9 mouse cellular contexts compared by ENCODE assay signal in the genomic region with DNA sequence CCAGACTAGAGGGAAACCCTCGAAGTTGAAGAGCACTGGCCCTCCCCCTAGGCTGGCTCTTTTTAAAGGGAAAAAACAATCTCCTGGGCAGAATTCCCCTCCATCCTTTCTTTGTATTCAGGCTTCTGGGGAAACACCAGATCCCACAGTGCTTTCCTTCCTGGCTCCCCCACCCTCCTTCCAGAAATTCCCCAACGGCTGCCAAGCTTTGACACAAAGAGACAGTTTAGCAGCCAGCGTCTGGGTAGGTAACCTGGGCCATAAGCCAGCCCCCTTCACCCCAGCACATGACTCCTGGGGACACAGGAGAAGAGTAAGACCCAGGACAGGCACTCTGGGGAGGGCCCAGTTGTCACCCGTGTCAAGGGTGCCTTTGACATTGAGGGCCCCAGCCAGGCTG. TPM values are rescaled to one million over a fixed set of nuclear protein-coding genes. Genes with fewer than 3 reads are reported as not detected.
DNase-seq lines count a peak whose midpoint lies in the region; ATAC-seq lines count a peak whose summit lies in the region.
"Had no signal": no experiment of that assay in that cellular context is flagged by ENCODE, and none has a peak within 500 bp of the region (broad histone marks: within the 10 kb centered on the region; RNA-seq: fewer than 3 reads in every experiment).

No protein-coding gene starts in this region.

- H3K4me1 ChIP-seq in heart, embryonic 12.5 days (replicated peaks), result peaks cover 31% of the 10 kb centered on the region

- H3K9me3 ChIP-seq in heart, embryonic 12.5 days (replicated peaks), result no peaks in the 10 kb centered on the region

- 42% methylated on average over 4 of the region's 4 CpGs for WGBS in heart, embryonic 12.5 days

- H3K27me3 ChIP-seq in heart, embryonic 12.5 days (replicated peaks), result no peaks in the 10 kb centered on the region

- H3K9ac ChIP-seq in heart, embryonic 12.5 days, result no peak overlapping the region

- no peaks in the 10 kb centered on the region for H3K36me3 ChIP-seq in heart, embryonic 12.5 days

- DNase-seq in cerebellum, postnatal 10 days, result peak; percentile 27 to 31
- no peak for DNase-seq in cerebellum, postnatal 14 days
- peak; percentile 46 for DNase-seq in 3134 (ENCODE audit: extremely low read depth, insufficient read length, low spot score)
- DNase-seq in kidney, postnatal 14 days, result peak; percentile 74
- DNase-seq in embryo, embryonic 10 days (ENCODE audit: low spot score), result no peak
- DNase-seq in frontal cortex, adult 2 months (ENCODE audit: extremely low spot score in 1 of 2, low spot score in 1 of 2), result no peak
- no peak for DNase-seq in urinary bladder, postnatal 14 days (ENCODE audit: low spot score)

- H3K4me2 ChIP-seq in heart, embryonic 12.5 days, result no peak overlapping the region

- H3K27ac ChIP-seq in heart, embryonic 12.5 days (ENCODE audit: poor library complexity, severe bottlenecking), result peak overlapping the region; percentile 67

- ATAC-seq in heart, embryonic 12.5 days (ENCODE audit: insufficient number of reproducible peaks, low FRiP score), result no peak
- ATAC-seq: activated CD4-positive, CD25-positive, alpha-beta regulatory T cell, adult 4 months had no signal

- H3K4me3 ChIP-seq in heart, embryonic 12.5 days, result no peak overlapping the region

RNA-seq across cellular contexts. Expression of a gene that starts 4.0 kb away (rescaled TPM):
- 184 and 194 TPM in 2 replicates for polyA plus RNA-seq in heart, embryonic 12.5 days (2016; fragmentation: Nextera tagmentation; extraction: Ambion mirVana)
- 27.7 and 29.6 TPM in 2 replicates for polyA plus RNA-seq in frontal cortex, adult 2 months (2012; rRNA removed)

RNA-seq across cellular contexts. Expression of a gene that starts 17.4 kb away (rescaled TPM):
- polyA plus RNA-seq in heart, embryonic 12.5 days (2016; fragmentation: Nextera tagmentation; extraction: Ambion mirVana), result 23.2 and 24.3 TPM in 2 replicates
- 11.7 and 12.8 TPM in 2 replicates for polyA plus RNA-seq in frontal cortex, adult 2 months (2012; rRNA removed)

Comparison
In these comparisons a context has a peak if more than half of its experiments do, and no peak if none do; other contexts are left out.
1. DNase-seq: peak in cerebellum, postnatal 10 days (2 of 2), 3134 (single experiment) and kidney, postnatal 14 days (single experiment); none in cerebellum, postnatal 14 days (0 of 2), embryo, embryonic 10 days (single experiment), frontal cortex, adult 2 months (0 of 2) and urinary bladder, postnatal 14 days (single experiment).